Mouse (Mus musculus): ENCODE data around the gene Kntc1. TPM values are rescaled to one million over a fixed set of nuclear protein-coding genes. Genes with fewer than 3 reads are reported as not detected.

Kntc1 gene
- total RNA-seq (2023), result 1 to 10 TPM; 3.4 to 4.6 TPM

DNA sequence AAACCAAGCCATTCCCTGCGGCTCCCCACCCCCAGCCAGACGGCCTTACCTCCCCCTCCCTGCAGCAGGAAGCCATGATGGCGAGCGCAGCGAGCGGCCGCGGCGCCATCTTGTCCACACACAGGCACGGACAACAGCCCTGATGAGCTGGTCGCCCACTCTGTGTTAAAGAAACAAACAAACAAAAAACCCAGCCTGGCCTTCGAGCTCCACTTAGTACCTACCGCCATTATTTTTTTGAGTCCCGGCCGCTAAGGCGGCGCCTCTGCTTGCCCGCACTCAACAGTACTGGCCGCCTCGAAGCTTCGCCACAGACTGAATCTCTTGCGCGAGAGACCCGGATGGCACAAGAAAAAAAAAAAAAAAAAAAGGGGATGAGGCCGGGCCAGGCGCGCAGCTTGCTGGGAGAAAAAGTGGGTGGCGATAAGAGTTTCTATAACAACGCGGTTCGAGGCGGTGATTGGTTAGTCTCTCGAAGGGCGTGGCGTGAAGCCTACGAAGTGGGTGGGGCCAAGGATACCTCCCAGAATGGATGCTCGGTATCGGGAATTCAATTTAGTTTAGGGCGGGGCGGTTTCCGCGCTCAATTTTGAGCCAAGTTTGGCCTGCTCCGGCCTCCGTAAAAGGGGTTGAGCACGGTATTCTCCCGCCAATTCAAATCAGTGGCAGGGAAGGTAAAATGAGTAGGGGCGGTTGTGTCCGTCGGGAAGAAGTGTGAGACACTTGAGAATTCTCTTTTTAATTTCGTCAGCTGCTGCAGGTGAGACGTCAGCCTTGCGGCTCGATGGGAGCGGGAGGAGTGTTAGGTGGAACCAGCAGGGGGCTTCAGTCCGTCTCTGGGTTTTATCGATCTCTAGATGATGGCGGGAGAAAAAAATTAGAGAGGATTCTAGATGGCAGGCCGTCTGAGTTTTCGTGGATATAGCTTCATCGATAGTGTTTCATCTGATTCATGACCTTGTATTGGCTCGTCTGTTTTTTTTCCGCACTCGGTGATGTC, at the start of gene Kntc1, which contains the start of gene Rsrc2:
Kntc1 (plus strand) TSS at position 652 of the 1,000 bp plus-strand sequence.
Rsrc2 (minus strand) TSS at position 350 of the 1,000 bp plus-strand sequence.

DNA sequence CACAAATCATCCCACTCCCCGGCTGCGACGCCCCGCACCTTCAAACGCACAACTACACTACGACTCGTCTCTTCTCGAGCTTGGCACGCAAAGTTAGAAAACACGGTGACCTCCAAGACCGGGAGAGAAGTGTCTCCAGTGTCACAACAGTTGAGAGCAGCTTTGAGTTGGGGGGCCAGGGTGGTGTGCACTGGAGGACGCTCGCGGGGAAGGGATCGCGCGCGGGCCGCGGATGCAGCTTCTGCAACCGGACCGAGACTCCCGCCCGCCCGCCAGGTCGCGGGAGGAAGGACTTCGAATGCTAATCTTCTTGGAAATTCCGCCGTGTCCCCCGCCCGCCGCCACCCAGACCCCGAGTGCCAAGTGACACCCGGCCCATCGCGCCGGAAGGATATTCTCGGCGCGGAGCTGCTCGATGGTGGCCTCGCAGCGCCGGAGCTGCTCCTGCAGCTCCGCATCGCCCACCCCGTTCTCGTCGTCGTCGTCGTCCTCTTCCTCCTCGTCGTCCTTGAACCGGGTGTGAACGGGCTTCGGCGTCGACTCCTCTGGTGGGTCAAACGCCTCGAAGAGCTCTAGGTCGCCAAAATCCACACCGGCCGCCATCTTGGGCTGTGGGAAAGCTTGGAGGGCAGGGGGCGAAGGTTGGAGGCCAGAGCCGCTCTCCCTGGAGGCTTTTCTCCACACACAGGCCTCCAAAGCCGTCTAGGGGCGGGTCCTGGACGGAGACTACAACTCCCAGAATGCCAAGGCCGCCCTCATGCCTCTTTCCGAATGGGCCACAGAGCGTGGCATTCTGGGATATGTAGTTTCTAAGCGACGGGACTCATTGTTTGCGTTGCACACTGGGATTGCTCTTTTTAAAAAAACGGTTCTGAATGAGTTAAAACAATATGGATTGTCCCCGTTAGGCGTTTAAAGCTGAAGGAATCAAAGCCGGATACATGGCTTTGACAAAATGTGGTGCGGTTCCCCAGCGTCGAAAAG, 28.9 kb upstream of the Kntc1 start, which contains the start of gene Zcchc8:
Zcchc8 (minus strand) TSS at position 773 of the 984 bp plus-strand sequence.

DNA sequence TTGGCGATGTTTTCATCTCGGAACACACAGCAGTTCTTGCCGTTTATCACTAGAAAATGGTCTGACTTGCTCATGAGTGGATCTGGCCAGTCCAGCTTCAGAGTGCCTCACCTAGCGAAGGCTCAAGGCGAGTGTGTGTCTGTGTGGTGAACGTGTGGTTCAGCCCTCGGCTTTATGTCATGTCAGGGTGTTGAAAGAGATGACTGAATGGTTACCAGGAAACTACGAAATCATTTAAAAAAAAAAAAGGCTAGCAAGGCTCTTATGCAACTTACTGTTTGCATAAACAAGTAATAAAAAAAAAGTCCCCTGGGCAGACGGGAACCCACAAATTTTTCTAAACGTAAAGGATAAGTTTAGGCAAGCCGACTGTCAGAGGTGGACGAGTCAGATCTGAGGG, 115.8 kb downstream of the Kntc1 start, which contains the start of gene Hcar2:
Hcar2 (minus strand) TSS at position 135 of the 400 bp plus-strand sequence.

Other genes with a start within 250 kb of the Kntc1 start
- gene B3gnt4, start 239.3 kb upstream of the Kntc1 start, total RNA-seq (2023), result not detected
- gene Diablo, start 225.5 kb upstream of the Kntc1 start, total RNA-seq (2023), result 10 to 100 TPM; 67.1 to 73.2 TPM
- 1 to 10 TPM; 5.8 to 8.8 TPM for gene Gm49027, start 224.2 kb upstream of the Kntc1 start, total RNA-seq (2023)
- 10 to 100 TPM; 46.0 to 53.6 TPM for gene Vps33a, start 176.7 kb upstream of the Kntc1 start, total RNA-seq (2023)
- 10 to 100 TPM; 76.2 to 90.8 TPM for gene Clip1, start 65.1 kb upstream of the Kntc1 start, total RNA-seq (2023)
- gene Zcchc8, start 28.6 kb upstream of the Kntc1 start, total RNA-seq (2023), result 10 to 100 TPM; 76.1 to 90.2 TPM
- gene Rsrc2, start 302 bp upstream of the Kntc1 start, total RNA-seq (2023), result 100 to 1,000 TPM; 200 to 220 TPM
- gene Hcar2, start 115.8 kb downstream of the Kntc1 start, total RNA-seq (2023), result not detected
- not detected for gene Hcar1, start 130.3 kb downstream of the Kntc1 start, total RNA-seq (2023)
- gene Denr, start 157.5 kb downstream of the Kntc1 start, total RNA-seq (2023), result 10 to 100 TPM; 35.2 to 40.4 TPM
- gene Gm43518, start 177.7 kb downstream of the Kntc1 start, total RNA-seq (2023), result 1 to 10 TPM in 1 of 2 experiments, not detected in 1; 1.4 TPM
- 1 to 10 TPM; 4.3 to 5.2 TPM for gene Ccdc62, start 181.0 kb downstream of the Kntc1 start, total RNA-seq (2023)
- 10 to 100 TPM; 48.1 to 62.3 TPM for gene Hip1r, start 223.9 kb downstream of the Kntc1 start, total RNA-seq (2023)